Mouse (Mus musculus) neural tube, embryonic 14.5 days (tissue): ENCODE measurements around the gene Pigx. TPM values are rescaled to one million over a fixed set of nuclear protein-coding genes. Genes with fewer than 3 reads are reported as not detected.
"Not testable (repeated sequence)": the region's sequence is repeated elsewhere in the genome, so short reads cannot be mapped to it uniquely, and the experiment has no call there.

Experiments used
- ATAC-seq: fragments of 200-750 bp; cut with Nextera tagmentation; 2 replicates; pipeline ENCODE4 v1.8.0; 2017; ENCODE audit warnings: low read depth, mild to moderate bottlenecking, moderate TSS enrichment, moderate library complexity
- H3K27ac ChIP-seq: fragments of 300-500 bp; sonication (generic); 2 replicates; pipeline ENCODE4 v1.5.1; 2014; ENCODE audit warnings: low read depth, mild to moderate bottlenecking, control low read depth, low read length, moderate library complexity, mixed read lengths
- H3K27me3 ChIP-seq: fragments of 300-500 bp; sonication (generic); 2 replicates; pipeline ENCODE4 v1.6.1; 2014; ENCODE audit warnings: low read length; ENCODE audit not compliant: control insufficient read depth, insufficient read depth
- H3K36me3 ChIP-seq: fragments of 300-500 bp; sonication (generic); 2 replicates; pipeline ENCODE4 v1.6.1; 2014; ENCODE audit warnings: low read length, mixed read lengths; ENCODE audit not compliant: control insufficient read depth, insufficient read depth
- H3K4me1 ChIP-seq: fragments of 300-500 bp; sonication (generic); 2 replicates; pipeline ENCODE4 v1.6.1; 2014; ENCODE audit warnings: low read length; ENCODE audit not compliant: control insufficient read depth, insufficient read depth
- H3K4me2 ChIP-seq: fragments of 300-500 bp; sonication (generic); 2 replicates; pipeline ENCODE4 v1.6.1; 2014; ENCODE audit warnings: mild to moderate bottlenecking, low read depth, low read length, control low read depth
- H3K4me3 ChIP-seq: fragments of 300-500 bp; sonication (generic); 2 replicates; pipeline ENCODE4 v1.5.1; 2014; ENCODE audit warnings: low read depth, low read length, control low read depth, mixed read lengths
- H3K9ac ChIP-seq: fragments of 300-500 bp; sonication (generic); replicated peaks from 2 replicates; pipeline ENCODE4 v1.6.1; 2014; ENCODE audit warnings: low read depth, mild to moderate bottlenecking, control low read depth, low read length, mixed read lengths
- H3K9me3 ChIP-seq: fragments of 300-500 bp; sonication (generic); 2 replicates; pipeline ENCODE4 v1.6.1; 2016; ENCODE audit warnings: low read length; ENCODE audit not compliant: control insufficient read depth
- WGBS: fragments of 180-500 bp; shearing (Covaris S2); extraction: QIAGEN DNeasy Blood & Tissue Kit; methylation state at CpG from one replicate; pipeline ENCODE4 v1.1.7; 2014; 5-methylcytosine and 5-hydroxymethylcytosine counted together
- polyA plus RNA-seq: library from polyadenylated mRNA; unstranded; fragments of >200 nt; fragmentation: Nextera tagmentation; extraction: Ambion mirVana; gene quantifications from 2 replicates; pipeline ENCODE4 v1.2.1, GENCODE M21; 2014

Pigx gene
- polyA plus RNA-seq, 1 experiment from 2014 or later = 104 TPM

- no peaks in the 10 kb centered on the region for H3K9me3 ChIP-seq
- no peak overlapping the region for H3K4me2 ChIP-seq
- H3K9ac ChIP-seq = no peak overlapping the region
- 77% methylated on average over 3 of the region's 3 CpGs for WGBS
- H3K27ac ChIP-seq = no peak overlapping the region
- peaks cover 17% of the 10 kb centered on the region; the same call in 1 of the 2 replicates for H3K4me1 ChIP-seq
- H3K27me3 ChIP-seq = no peaks in the 10 kb centered on the region
- no peak for ATAC-seq
- no peak overlapping the region for H3K4me3 ChIP-seq
- H3K36me3 ChIP-seq = no peaks in the 10 kb centered on the region
These were observed 23.1 kb downstream of the Pigx start for GRCm38 (mm10) chr16:32076406-32076805.

- no peak overlapping the region for H3K27ac ChIP-seq
- no peak for ATAC-seq
- H3K4me3 ChIP-seq = no peak overlapping the region
- peaks cover 17% of the 10 kb centered on the region; the same call in 1 of the 2 replicates for H3K4me1 ChIP-seq
- no peaks in the 10 kb centered on the region for H3K9me3 ChIP-seq
- no peak overlapping the region for H3K4me2 ChIP-seq
- no peaks in the 10 kb centered on the region for H3K36me3 ChIP-seq
- no peak overlapping the region for H3K9ac ChIP-seq
- no peaks in the 10 kb centered on the region for H3K27me3 ChIP-seq
- 54% methylated on average over 1 of the region's 1 CpGs for WGBS
These were observed 23.8 kb downstream of the Pigx start for GRCm38 (mm10) chr16:32075762-32076161.

GRCm38 (mm10) chr16:32070070-32070469 is 29.5 kb downstream of the Pigx start:
- H3K9me3 ChIP-seq, H3K27me3 ChIP-seq, ATAC-seq, H3K4me2 ChIP-seq, H3K4me3 ChIP-seq, H3K36me3 ChIP-seq, H3K9ac ChIP-seq, H3K27ac ChIP-seq, H3K4me1 ChIP-seq: not testable (repeated sequence)
- WGBS = 90% methylated on average over 4 of the region's 4 CpGs

GRCm38 (mm10) chr16:32068389-32069300 is 30.9 kb downstream of the Pigx start:
- no peak overlapping the region for H3K9ac ChIP-seq
- 85% methylated on average over 12 of the region's 12 CpGs for WGBS
- no peak overlapping the region for H3K4me2 ChIP-seq
- no peak overlapping the region for H3K4me3 ChIP-seq
- H3K4me1 ChIP-seq = no peaks in the 10 kb centered on the region
- H3K27ac ChIP-seq = no peak overlapping the region
- H3K27me3 ChIP-seq = no peaks in the 10 kb centered on the region
- no peaks in the 10 kb centered on the region; the same call in 1 of the 2 replicates for H3K36me3 ChIP-seq
- no peak for ATAC-seq
- no peaks in the 10 kb centered on the region for H3K9me3 ChIP-seq

- no peaks in the 10 kb centered on the region for H3K9me3 ChIP-seq
- no peak for ATAC-seq
- H3K4me2 ChIP-seq = no peak overlapping the region
- WGBS = 100% methylated on average over 1 of the region's 1 CpGs
- H3K36me3 ChIP-seq = no peaks in the 10 kb centered on the region; the same call in 1 of the 2 replicates
- H3K9ac ChIP-seq = no peak overlapping the region
- H3K27me3 ChIP-seq = no peaks in the 10 kb centered on the region
- no peak overlapping the region for H3K27ac ChIP-seq
- H3K4me1 ChIP-seq = no peaks in the 10 kb centered on the region
- H3K4me3 ChIP-seq = no peak overlapping the region
These were observed 32.6 kb downstream of the Pigx start for GRCm38 (mm10) chr16:32066899-32067298.

- H3K4me3 ChIP-seq = no peak overlapping the region
- H3K9me3 ChIP-seq = no peaks in the 10 kb centered on the region
- WGBS = 86% methylated on average over 7 of the region's 7 CpGs
- ATAC-seq = no peak
- no peaks in the 10 kb centered on the region; the same call in 1 of the 2 replicates for H3K36me3 ChIP-seq
- H3K4me2 ChIP-seq = no peak overlapping the region
- H3K27me3 ChIP-seq = no peaks in the 10 kb centered on the region
- H3K9ac ChIP-seq = no peak overlapping the region
- no peak overlapping the region for H3K27ac ChIP-seq
- no peaks in the 10 kb centered on the region for H3K4me1 ChIP-seq
These were observed 35.6 kb downstream of the Pigx start for GRCm38 (mm10) chr16:32063900-32064299.

GRCm38 (mm10) chr16:32062226-32062625 is 37.3 kb downstream of the Pigx start:
- no peak overlapping the region for H3K4me2 ChIP-seq
- no peaks in the 10 kb centered on the region for H3K4me1 ChIP-seq
- no peaks in the 10 kb centered on the region for H3K9me3 ChIP-seq
- 92% methylated on average over 2 of the region's 2 CpGs for WGBS
- H3K27ac ChIP-seq = no peak overlapping the region
- H3K4me3 ChIP-seq = no peak overlapping the region
- H3K36me3 ChIP-seq = no peaks in the 10 kb centered on the region
- no peaks in the 10 kb centered on the region for H3K27me3 ChIP-seq
- no peak overlapping the region for H3K9ac ChIP-seq
- no peak for ATAC-seq

- 79% methylated on average over 6 of the region's 6 CpGs for WGBS
- Histone ChIP-seq H3K4me2 (no peak overlapping the region), H3K27me3 (no peaks in the 10 kb centered on the region), H3K27ac (no peak overlapping the region), H3K36me3 (no peaks in the 10 kb centered on the region), H3K4me3 (no peak overlapping the region), H3K9me3 (no peaks in the 10 kb centered on the region), H3K4me1 (no peaks in the 10 kb centered on the region), H3K9ac (no peak overlapping the region)
- no peak for ATAC-seq
These were observed 39.6 kb downstream of the Pigx start for GRCm38 (mm10) chr16:32059840-32060523.

GRCm38 (mm10) chr16:32058817-32059216 is 40.7 kb downstream of the Pigx start:
- Histone ChIP-seq H3K27ac (no peak overlapping the region), H3K4me3 (no peak overlapping the region), H3K9ac (no peak overlapping the region), H3K27me3 (no peaks in the 10 kb centered on the region), H3K36me3 (no peaks in the 10 kb centered on the region), H3K4me2 (no peak overlapping the region), H3K4me1 (no peaks in the 10 kb centered on the region), H3K9me3 (no peaks in the 10 kb centered on the region)
- 84% methylated on average over 5 of the region's 5 CpGs for WGBS
- ATAC-seq = no peak
